Mouse (Mus musculus) erythroblast, embryonic 14.5 days (primary cell): ENCODE data around the gene Fxn. TPM values are rescaled to one million over a fixed set of nuclear protein-coding genes. Genes with fewer than 3 reads are reported as not detected.

ENCODE experiments used
- H3K27me3 ChIP-seq: 2 replicates; pipeline ENCODE4 v1.6.1; 2012; ENCODE audit warnings: inconsistent platforms; ENCODE audit not compliant: control insufficient read depth
- H3K36me3 ChIP-seq: 2 replicates; pipeline ENCODE4 v1.6.1; 2012; ENCODE audit warnings: mild to moderate bottlenecking, inconsistent platforms; ENCODE audit not compliant: control insufficient read depth
- H3K4me1 ChIP-seq: 2 replicates; pipeline ENCODE4 v1.6.1; 2012; ENCODE audit warnings: inconsistent platforms; ENCODE audit not compliant: control insufficient read depth
- H3K4me3 ChIP-seq: replicated peaks from 2 replicates; pipeline ENCODE3; 2012; ENCODE audit warnings: moderate library complexity, mild to moderate bottlenecking, inconsistent platforms
- H3K9me3 ChIP-seq: 2 replicates; pipeline ENCODE4 v1.6.1; 2012; ENCODE audit warnings: low read length, inconsistent platforms, mixed read lengths; ENCODE audit not compliant: control insufficient read depth
- GATA1 ChIP-seq: IDR thresholded peaks from 2 replicates; pipeline ENCODE4 v1.6.1; 2012; ENCODE audit warnings: low read length, inconsistent platforms, mixed read lengths
- TAL1 ChIP-seq: IDR thresholded peaks from 3 replicates; pipeline ENCODE4 v1.6.1; 2012; ENCODE audit warnings: low read length, inconsistent platforms, mixed read lengths
- polyA plus RNA-seq: library from polyadenylated mRNA; stranded (reverse); fragments of >175 nt; gene quantifications from 2 replicates; pipeline ENCODE4 v1.2.3, GENCODE M21; 2012

Gene Fxn
- polyA plus RNA-seq, 1 experiment, result 17.5 TPM

- H3K4me1 ChIP-seq, result no peaks in the 10 kb centered on the region
- TF ChIP-seq GATA1 (no peak), TAL1 (no peak)
- no peak overlapping the region for H3K4me3 ChIP-seq
Measured at GRCm38 (mm10) chr19:24214939-24215338, 65.5 kb downstream of the Fxn start.

GRCm38 (mm10) chr19:24213299-24213698 is 67.1 kb downstream of the Fxn start:
- Histone ChIP-seq H3K4me1 (no peaks in the 10 kb centered on the region), H3K27me3 (no peaks in the 10 kb centered on the region), H3K4me3 (no peak overlapping the region), H3K36me3 (no peaks in the 10 kb centered on the region), H3K9me3 (no peaks in the 10 kb centered on the region)
- TF ChIP-seq TAL1 (no peak), GATA1 (no peak)

More at GRCm38 (mm10) chr19:24214939-24215338, 65.5 kb downstream of the Fxn start:
- no peaks in the 10 kb centered on the region for H3K36me3 ChIP-seq
- no peaks in the 10 kb centered on the region for H3K27me3 ChIP-seq
- H3K9me3 ChIP-seq, result no peaks in the 10 kb centered on the region

- H3K4me3 ChIP-seq, result no peak overlapping the region
- H3K4me1 ChIP-seq, result no peaks in the 10 kb centered on the region
- no peak for TF ChIP-seq GATA1
- no peak for TF ChIP-seq TAL1
- peaks cover 3% of the 10 kb centered on the region for H3K9me3 ChIP-seq
- H3K36me3 ChIP-seq, result no peaks in the 10 kb centered on the region
- no peaks in the 10 kb centered on the region for H3K27me3 ChIP-seq
Measured at GRCm38 (mm10) chr19:24212552-24213249, 67.7 kb downstream of the Fxn start.

Other genes with a start within 250 kb of the Fxn start
- not detected in 2 replicates for gene Fam189a2, start 249.6 kb downstream of the Fxn start, polyA plus RNA-seq
- 0.07 and 0.12 TPM in 2 replicates for gene Tjp2, start 55.6 kb downstream of the Fxn start, polyA plus RNA-seq
- gene Fam122a, start 196.8 kb upstream of the Fxn start, polyA plus RNA-seq, result 4.7 and 5.2 TPM in 2 replicates